ENCODE assay signal across 8 mouse cellular contexts in genomic region chr2:170103852-170104251, GRCm38 (mm10). TPM values are rescaled to one million over a fixed set of nuclear protein-coding genes. Genes with fewer than 3 reads are reported as not detected.
DNase-seq lines count a peak whose midpoint lies in the region; ATAC-seq and TF ChIP-seq lines count a peak whose summit lies in the region.
"Had no signal": no experiment of that assay in that cellular context is flagged by ENCODE, and none has a peak within 500 bp of the region (broad histone marks: within the 10 kb centered on the region; RNA-seq: fewer than 3 reads in every experiment).

No protein-coding gene starts in this region.

- H3K9me3 ChIP-seq in G1E (replicated peaks) = no peaks in the 10 kb centered on the region
- no peaks in the 10 kb centered on the region for H3K9me3 ChIP-seq in limb, embryonic 14.5 days (ENCODE audit: control insufficient read depth, low read length)
- H3K9me3 ChIP-seq: heart, embryonic 13.5 days had no signal

- H3K36me3 ChIP-seq in G1E (replicated peaks) = peaks cover 58% of the 10 kb centered on the region
- peaks cover 11% of the 10 kb centered on the region for H3K36me3 ChIP-seq in limb, embryonic 14.5 days (ENCODE audit: control insufficient read depth, insufficient read depth, low read length)

- no peak overlapping the region for H3K4me2 ChIP-seq in limb, embryonic 14.5 days (replicated peaks; ENCODE audit: low read depth, low read length, severe bottlenecking)
- H3K4me2 ChIP-seq: heart, embryonic 13.5 days had no signal

- TF ChIP-seq POLR2A in bone marrow, adult 2 months (IDR thresholded peaks at IDR 0.05; ENCODE audit: borderline replicate concordance, control insufficient read depth, low read depth, low read length) = no peak
- TF ChIP-seq POLR2A in limb, embryonic 14.5 days (IDR thresholded peaks at IDR 0.05; ENCODE audit: borderline replicate concordance, extremely low read depth, insufficient read depth, insufficient read length) = no peak

- no peak for ATAC-seq in G1E (ENCODE audit: extremely low read depth, insufficient number of reproducible peaks, low FRiP score, poor library complexity, severe bottlenecking)
- no peak for ATAC-seq in limb, embryonic 14.5 days (ENCODE audit: low FRiP score, low read depth)

- no peak overlapping the region for H3K4me3 ChIP-seq in G1E (ENCODE audit: low read depth, low read length)
- no peak overlapping the region for H3K4me3 ChIP-seq in bone marrow, adult 2 months (replicated peaks; ENCODE audit: control insufficient read depth, low read depth, low read length)
- H3K4me3 ChIP-seq in limb, embryonic 14.5 days (replicated peaks; ENCODE audit: low read length) = no peak overlapping the region
- H3K4me3 ChIP-seq: heart, embryonic 13.5 days had no signal

- no peak overlapping the region for H3K9ac ChIP-seq in limb, embryonic 14.5 days (ENCODE audit: low read depth, low read length, severe bottlenecking)
- H3K9ac ChIP-seq: heart, embryonic 13.5 days had no signal

- peaks cover 19% of the 10 kb centered on the region; the same call in 1 of the 2 replicates for H3K4me1 ChIP-seq in G1E (ENCODE audit: insufficient read depth, low read depth, low read length)
- no peaks in the 10 kb centered on the region; the same call in 1 of the 2 replicates for H3K4me1 ChIP-seq in bone marrow, adult 2 months (ENCODE audit: control insufficient read depth, insufficient read depth, low read length)
- no peaks in the 10 kb centered on the region; the same call in 1 of the 2 replicates for H3K4me1 ChIP-seq in limb, embryonic 14.5 days (ENCODE audit: control insufficient read depth, insufficient read depth, low read length)
- H3K4me1 ChIP-seq: heart, embryonic 13.5 days had no signal

- peak; percentile 55 for DNase-seq in layer of hippocampus, adult 11-12 months (ENCODE audit: low spot score)
- DNase-seq in layer of hippocampus, adult 9-11 months = no peak
- DNase-seq in G1E (ENCODE audit: low spot score) = no peak
- DNase-seq in gastrocnemius, postnatal 10 days = peak; percentile 60
- peak; percentile 60 for DNase-seq in limb, embryonic 14.5 days (ENCODE audit: low spot score)
- peak; percentile 28 for DNase-seq in retina, postnatal 7 days (ENCODE audit: low read depth, low spot score)

- 10% methylated on average over 9 of the region's 9 CpGs for WGBS in bone marrow, adult 2 months
- WGBS in limb, embryonic 14.5 days = 46% methylated on average over 9 of the region's 9 CpGs

- no peak overlapping the region for H3K27ac ChIP-seq in bone marrow, adult 2 months (ENCODE audit: control insufficient read depth, insufficient read depth, low read depth, low read length, poor library complexity)
- no peak overlapping the region for H3K27ac ChIP-seq in limb, embryonic 14.5 days (replicated peaks; ENCODE audit: low read depth, low read length)
- H3K27ac ChIP-seq: heart, embryonic 13.5 days had no signal

- H3K27me3 ChIP-seq in G1E (ENCODE audit: insufficient read depth, low read length) = no peaks in the 10 kb centered on the region
- no peaks in the 10 kb centered on the region for H3K27me3 ChIP-seq in limb, embryonic 14.5 days (ENCODE audit: control insufficient read depth, insufficient read depth, low read length)
- H3K27me3 ChIP-seq: heart, embryonic 13.5 days had no signal

- peak; percentile 51 for TF ChIP-seq CTCF in G1E (IDR thresholded peaks at IDR 0.05; ENCODE audit: low read depth, low read length)
- TF ChIP-seq CTCF in bone marrow, adult 2 months (IDR thresholded peaks at IDR 0.05; ENCODE audit: control insufficient read depth, insufficient read depth, low read length) = peak; percentile 91

RNA-seq across cellular contexts. Expression of gene Zfp217, which starts 44.1 kb away (rescaled TPM):
- total RNA-seq in G1E (2014; fragmentation: Nextera tagmentation) = 46.0 and 65.0 TPM in 2 replicates
- 46.1 and 46.2 TPM in 2 replicates for total RNA-seq in G1E (2017)
- 18.7 and 22.0 TPM in 2 replicates for polyA plus RNA-seq in G1E (2012)
- polyA plus RNA-seq in bone marrow, adult 2 months (2011; ENCODE audit: insufficient read depth, insufficient read length, low replicate concordance, missing spikeins) = 10.1 and 23.7 TPM in 2 replicates
- total RNA-seq in gastrocnemius, postnatal 10 days (2021) = 10 to 100 TPM; 10.0 to 12.5 TPM
- polyA plus RNA-seq in limb, embryonic 14.5 days (2012; rRNA removed) = 11.7 and 12.2 TPM in 2 replicates
- polyA plus RNA-seq in limb, embryonic 14.5 days (2014; fragmentation: Nextera tagmentation; extraction: Ambion mirVana) = 4.0 and 4.8 TPM in 2 replicates

Comparison
In these comparisons a context has a peak if more than half of its experiments do, and no peak if none do; other contexts are left out.
1. DNase-seq: peak in layer of hippocampus, adult 11-12 months (single experiment), gastrocnemius, postnatal 10 days (single experiment), limb, embryonic 14.5 days (single experiment) and retina, postnatal 7 days (single experiment); none in layer of hippocampus, adult 9-11 months (single experiment) and G1E (single experiment).